Mouse (Mus musculus) stomach, embryonic 15.5 days (tissue): Measurements from ENCODE around the gene Raly. TPM values are rescaled to one million over a fixed set of nuclear protein-coding genes. Genes with fewer than 3 reads are reported as not detected.

ENCODE experiments used
- ATAC-seq: fragments of 200-750 bp; cut with Nextera tagmentation; 2 replicates; pipeline ENCODE4 v1.8.0; 2017; ENCODE audit warnings: low read depth, moderate number of reproducible peaks, moderate TSS enrichment; ENCODE audit not compliant: insufficient read depth, low FRiP score
- H3K27ac ChIP-seq: fragments of 300-500 bp; sonication (generic); 2 replicates; pipeline ENCODE4 v1.5.1; 2015; ENCODE audit warnings: mild to moderate bottlenecking, inconsistent platforms
- H3K27me3 ChIP-seq: fragments of 300-500 bp; sonication (generic); replicated peaks from 2 replicates; pipeline ENCODE4 v1.6.1; 2015; ENCODE audit warnings: inconsistent platforms
- H3K36me3 ChIP-seq: fragments of 300-500 bp; sonication (generic); 2 replicates; pipeline ENCODE4 v1.6.1; 2015; ENCODE audit warnings: inconsistent platforms
- H3K4me1 ChIP-seq: fragments of 300-500 bp; sonication (generic); 2 replicates; pipeline ENCODE4 v1.6.1; 2015; ENCODE audit warnings: inconsistent platforms
- H3K4me2 ChIP-seq: fragments of 300-500 bp; sonication (generic); 2 replicates; pipeline ENCODE4 v1.6.1; 2015; ENCODE audit warnings: mild to moderate bottlenecking, inconsistent platforms
- H3K4me3 ChIP-seq: fragments of 300-500 bp; sonication (generic); replicated peaks from 2 replicates; pipeline ENCODE4 v1.5.1; 2015; ENCODE audit warnings: inconsistent platforms
- H3K9ac ChIP-seq: fragments of 300-500 bp; sonication (generic); 2 replicates; pipeline ENCODE4 v1.6.1; 2015; ENCODE audit warnings: inconsistent platforms
- H3K9me3 ChIP-seq: fragments of 300-500 bp; sonication (generic); 2 replicates; pipeline ENCODE4 v1.6.1; 2016; ENCODE audit warnings: inconsistent platforms
- WGBS: fragments of 180-500 bp; shearing (Covaris S2); methylation state at CpG from one replicate; pipeline ENCODE4 v1.1.7; 2015; 5-methylcytosine and 5-hydroxymethylcytosine counted together
- polyA plus RNA-seq: library from polyadenylated mRNA; unstranded; fragments of >200 nt; fragmentation: Nextera tagmentation; extraction: Ambion mirVana; gene quantifications from 2 replicates; pipeline ENCODE4 v1.2.1, GENCODE M21; 2015

The Raly gene
- polyA plus RNA-seq, 1 experiment from 2014 or later: 36.7 TPM

DNA sequence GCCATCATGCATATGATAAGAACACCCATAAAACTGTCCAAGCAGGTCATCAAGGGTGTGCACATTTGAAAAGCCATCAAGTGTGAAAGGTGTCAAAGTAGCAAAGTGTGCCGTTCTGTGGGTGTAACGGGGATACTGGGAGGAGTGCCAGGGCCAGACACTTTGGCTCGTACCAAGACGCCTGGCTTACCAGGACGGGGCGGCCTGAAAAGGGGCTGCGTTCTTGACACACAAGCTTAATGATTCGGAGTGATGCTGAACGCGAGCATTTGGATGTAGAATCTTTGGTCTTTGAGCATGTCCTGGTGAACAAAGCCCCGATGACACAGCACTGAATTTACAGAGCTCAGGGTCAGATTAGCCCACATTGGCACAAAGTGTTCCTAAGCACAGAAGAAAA, 4.1 kb upstream of the Raly start:
- H3K4me2 ChIP-seq: no peak overlapping the region
- H3K36me3 ChIP-seq: no peaks in the 10 kb centered on the region
- H3K27ac ChIP-seq: no peak overlapping the region
- H3K9ac ChIP-seq: no peak overlapping the region
- no peak for ATAC-seq
- H3K9me3 ChIP-seq: no peaks in the 10 kb centered on the region
- no peaks in the 10 kb centered on the region for H3K27me3 ChIP-seq
- 82% methylated on average over 11 of the region's 11 CpGs for WGBS
- peaks cover 4% of the 10 kb centered on the region for H3K4me1 ChIP-seq
- H3K4me3 ChIP-seq: no peak overlapping the region

DNA sequence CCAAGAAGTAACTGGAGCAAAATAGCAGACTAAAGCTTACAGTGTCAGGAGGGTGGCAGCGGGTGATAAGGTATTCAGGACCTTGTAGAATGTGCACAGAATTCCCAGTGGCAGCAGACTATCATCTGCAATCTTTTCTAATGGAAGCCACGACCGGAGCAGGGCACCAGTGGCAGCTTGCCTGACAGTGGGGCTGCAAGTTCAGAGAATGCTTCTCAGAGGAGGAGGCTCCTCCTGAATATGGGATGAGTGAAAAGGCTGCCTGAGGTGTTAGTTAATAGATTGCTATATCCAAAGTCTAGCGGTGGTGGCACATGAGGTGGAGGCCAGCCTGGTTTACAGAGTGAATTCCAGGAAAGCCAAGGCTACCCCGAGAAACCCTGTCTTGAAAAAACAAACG, 1.5 kb upstream of the Raly start:
- 59% methylated on average over 6 of the region's 6 CpGs for WGBS
- Histone ChIP-seq H3K27ac (no peak overlapping the region), H3K27me3 (no peaks in the 10 kb centered on the region), H3K9ac (no peak overlapping the region), H3K4me1 (peaks cover 21% of the 10 kb centered on the region), H3K4me3 (no peak overlapping the region), H3K4me2 (no peak overlapping the region), H3K36me3 (no peaks in the 10 kb centered on the region), H3K9me3 (no peaks in the 10 kb centered on the region)
- no peak for ATAC-seq

DNA sequence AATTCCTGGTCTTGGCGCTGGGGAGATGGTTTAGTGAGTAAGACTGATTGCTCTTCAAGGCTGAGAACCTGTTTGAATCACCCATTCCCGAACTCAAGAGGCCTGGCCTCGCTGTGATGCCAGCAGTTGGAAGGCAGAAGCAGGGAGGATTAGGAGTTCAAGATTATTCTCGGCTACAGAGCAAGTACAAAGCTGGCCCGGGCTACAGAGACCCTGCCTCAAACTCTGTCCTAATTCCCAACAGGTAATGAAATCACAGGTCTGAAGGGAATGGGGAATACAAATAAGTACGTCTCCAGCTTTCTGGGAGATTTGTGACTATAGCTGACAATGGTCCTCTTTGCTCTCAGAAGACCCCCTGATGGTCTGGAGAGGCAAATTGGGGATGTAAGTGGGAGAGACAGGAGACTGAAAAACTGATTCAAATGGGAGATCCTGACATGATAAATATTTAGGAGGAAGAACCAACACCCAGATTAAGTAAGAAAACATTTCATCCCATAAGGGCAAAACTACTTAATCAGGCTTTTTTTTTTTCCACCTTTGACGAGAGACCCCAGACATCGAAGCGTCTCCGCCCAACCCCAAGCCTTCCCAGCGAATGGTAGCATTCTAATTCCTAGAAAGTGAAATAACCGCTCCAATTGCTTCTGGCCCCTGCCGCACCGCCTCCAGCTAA, 780 bp upstream of the Raly start:
- Histone ChIP-seq H3K27ac (peak overlapping the region; percentile 51), H3K4me1 (peaks cover 28% of the 10 kb centered on the region), H3K4me2 (peak overlapping the region; percentile 56), H3K9me3 (no peaks in the 10 kb centered on the region), H3K4me3 (peak overlapping the region; percentile 99), H3K36me3 (no peaks in the 10 kb centered on the region), H3K9ac (no peak overlapping the region), H3K27me3 (no peaks in the 10 kb centered on the region)
- WGBS: 6% methylated on average over 14 of the region's 14 CpGs
- no peak for ATAC-seq

DNA sequence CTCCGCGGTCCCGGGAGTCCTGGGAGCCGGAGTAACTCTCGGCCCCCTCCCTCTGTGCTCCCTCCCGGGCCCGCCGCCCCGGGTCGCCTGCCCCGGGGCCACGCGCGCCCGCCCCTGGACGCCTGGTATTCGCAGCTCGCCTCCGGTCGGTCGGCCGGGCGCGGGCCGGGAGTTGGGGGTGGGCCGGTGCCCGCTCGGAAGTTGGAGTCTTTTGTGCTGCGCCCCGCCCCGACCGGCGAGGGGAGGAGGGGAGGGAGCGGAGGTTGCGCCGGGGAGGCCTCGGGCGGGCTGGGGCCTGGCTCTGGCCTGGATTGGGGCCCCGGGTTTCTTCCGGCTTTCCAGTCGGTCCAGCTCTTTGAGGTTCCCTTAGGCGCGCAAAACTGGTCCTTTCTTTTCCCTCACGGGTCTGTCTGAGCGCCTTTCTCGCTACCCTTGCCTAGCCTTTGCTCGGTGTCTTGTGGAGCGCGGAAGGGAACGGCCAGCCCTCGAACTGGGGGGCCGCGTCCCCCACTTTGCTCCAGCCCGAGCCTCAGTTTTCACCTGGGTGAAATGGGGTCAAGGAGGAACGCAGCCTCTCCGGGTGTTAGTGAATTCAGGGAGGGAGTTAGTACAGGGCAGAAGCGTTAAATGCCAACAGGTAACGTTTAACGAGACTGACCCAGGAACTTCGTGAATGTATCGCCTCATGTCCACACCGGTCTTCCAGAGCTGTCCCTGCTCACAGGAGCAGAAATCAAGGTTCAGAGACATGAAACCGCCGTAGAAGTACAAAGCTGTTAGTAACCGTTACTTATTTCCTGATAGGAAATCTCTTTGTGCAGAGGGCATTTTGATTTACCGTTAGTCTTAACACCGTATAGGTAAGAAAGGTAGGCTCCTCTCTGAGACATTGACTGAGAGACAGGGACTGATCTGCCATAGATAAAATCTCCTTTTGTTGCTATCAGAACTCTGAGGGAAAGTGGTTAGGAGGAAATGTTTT, 1.1 kb downstream of the Raly start:
- under 1% methylated on average over 66 of the region's 67 CpGs for WGBS

DNA sequence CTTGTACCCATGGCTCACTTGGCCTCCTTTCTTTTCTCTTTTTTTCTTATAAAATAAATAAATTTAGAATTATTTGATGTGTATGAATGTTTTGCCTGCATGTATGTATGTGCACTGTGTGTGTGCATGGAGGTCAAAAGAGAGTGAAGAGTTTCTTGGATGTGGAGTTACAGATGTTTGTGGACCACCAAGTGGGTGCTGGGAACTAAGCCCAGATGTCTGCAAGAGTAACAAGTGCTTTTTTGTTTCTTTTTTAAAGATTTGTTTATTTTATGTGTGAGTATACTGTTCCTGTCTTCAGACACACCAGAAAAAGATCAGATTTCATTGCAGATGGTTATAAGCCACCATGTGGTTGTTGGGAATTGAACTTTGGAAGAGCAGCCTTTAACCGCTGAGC, 12.5 kb downstream of the Raly start:
- H3K27me3 ChIP-seq: no peaks in the 10 kb centered on the region
- H3K9ac ChIP-seq: no peak overlapping the region
- no peaks in the 10 kb centered on the region for H3K36me3 ChIP-seq
- H3K4me3 ChIP-seq: no peak overlapping the region
- 81% methylated on average over 1 of the region's 1 CpGs for WGBS
- ATAC-seq: no peak
- H3K4me1 ChIP-seq: peaks cover 13% of the 10 kb centered on the region
- no peaks in the 10 kb centered on the region for H3K9me3 ChIP-seq
- H3K4me2 ChIP-seq: no peak overlapping the region
- H3K27ac ChIP-seq: no peak overlapping the region

More for the DNA sequence above, 1.1 kb downstream of the Raly start:
- no peaks in the 10 kb centered on the region for H3K9me3 ChIP-seq
- no peaks in the 10 kb centered on the region for H3K27me3 ChIP-seq
- peaks cover 30% of the 10 kb centered on the region for H3K4me1 ChIP-seq
- ATAC-seq: peak; percentile 54
- peak overlapping the region; percentile 75 for H3K4me2 ChIP-seq
- H3K9ac ChIP-seq: peak overlapping the region; percentile 97
- H3K36me3 ChIP-seq: no peaks in the 10 kb centered on the region
- H3K4me3 ChIP-seq: peak overlapping the region; percentile 99
- H3K27ac ChIP-seq: peak overlapping the region; percentile 99

DNA sequence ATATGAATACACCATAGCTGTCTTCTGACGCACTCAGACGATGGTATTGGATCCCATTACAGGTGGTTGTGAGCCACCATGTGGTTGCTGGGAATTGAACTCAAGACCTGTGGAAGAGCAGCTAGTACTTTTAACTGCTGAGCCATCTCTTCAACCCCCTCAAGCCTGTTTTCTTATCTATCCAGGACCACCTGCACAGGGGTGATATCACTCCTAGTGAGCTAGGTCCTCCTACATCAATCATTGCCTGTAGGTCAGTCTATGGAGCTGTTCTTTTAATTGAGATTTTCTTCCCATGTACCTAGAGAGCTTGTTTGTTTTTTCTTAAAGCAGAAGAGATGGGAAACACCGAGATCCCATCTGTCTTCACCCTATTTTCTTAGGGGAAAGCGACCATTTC, 12.9 kb downstream of the Raly start:
- Histone ChIP-seq H3K9ac (no peak overlapping the region), H3K4me3 (no peak overlapping the region), H3K27ac (no peak overlapping the region), H3K4me2 (no peak overlapping the region), H3K27me3 (no peaks in the 10 kb centered on the region), H3K36me3 (no peaks in the 10 kb centered on the region), H3K9me3 (no peaks in the 10 kb centered on the region), H3K4me1 (peaks cover 13% of the 10 kb centered on the region)
- 51% methylated on average over 4 of the region's 4 CpGs for WGBS
- ATAC-seq: no peak

DNA sequence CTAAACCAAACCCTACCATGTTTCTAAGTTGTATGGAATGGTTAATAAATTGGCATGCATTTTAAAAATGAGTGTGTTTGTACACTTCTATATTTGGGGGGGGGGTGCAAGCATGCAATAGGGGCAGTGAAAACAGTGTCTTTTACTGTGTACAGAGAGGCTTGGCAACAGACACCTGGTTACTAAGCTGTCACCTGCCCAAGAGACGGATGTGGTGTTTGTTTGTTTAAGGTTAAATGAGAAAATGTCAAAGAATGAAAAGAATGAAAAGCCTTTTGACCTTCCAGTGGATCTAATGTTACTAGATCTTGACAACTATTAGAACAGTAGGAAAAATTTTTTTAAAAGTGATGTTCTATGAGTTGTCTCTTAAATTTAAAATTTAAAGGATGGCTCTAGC, 16.8 kb downstream of the Raly start:
- WGBS: 53% methylated on average over 1 of the region's 1 CpGs
- no peak overlapping the region for H3K4me2 ChIP-seq

DNA sequence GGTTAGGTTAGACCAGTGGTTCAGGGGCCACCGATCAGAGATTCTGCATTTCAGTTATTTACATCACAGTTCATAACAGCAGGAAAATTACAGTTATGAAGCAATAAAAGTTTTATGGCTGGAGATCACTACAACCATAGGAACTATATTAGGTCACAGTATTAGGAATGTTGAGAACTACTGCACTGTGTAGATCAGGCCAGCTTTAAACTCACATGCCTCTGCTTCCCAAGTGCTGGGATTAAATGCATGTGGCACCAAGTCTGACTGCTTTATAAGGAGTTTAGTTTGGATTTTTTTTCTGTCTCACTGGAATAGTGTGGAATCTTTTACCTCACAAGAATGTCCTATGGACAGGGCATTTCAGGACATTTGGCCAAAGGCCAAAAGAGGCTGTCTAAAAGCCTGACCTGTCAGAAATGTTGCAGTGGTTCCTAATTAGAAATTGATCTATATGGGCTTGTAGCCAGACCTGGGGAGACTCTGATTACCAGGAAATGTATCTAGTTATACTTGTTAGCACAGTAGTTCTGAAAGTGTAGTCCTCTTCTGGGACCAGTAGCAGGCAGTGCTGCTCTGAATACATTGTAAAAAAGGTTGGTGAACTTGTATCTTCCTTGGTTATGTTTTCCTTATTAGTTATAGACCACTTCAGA, 18.3 kb downstream of the Raly start:
- 74% methylated on average over 1 of the region's 1 CpGs for WGBS
- Histone ChIP-seq H3K27me3 (no peaks in the 10 kb centered on the region), H3K27ac (no peak overlapping the region), H3K4me3 (no peak overlapping the region), H3K9ac (no peak overlapping the region), H3K4me1 (peaks cover 6% of the 10 kb centered on the region), H3K4me2 (no peak overlapping the region), H3K36me3 (no peaks in the 10 kb centered on the region), H3K9me3 (no peaks in the 10 kb centered on the region)
- ATAC-seq: no peak; the same call in 1 of the 2 replicates

More for the DNA sequence above, 16.8 kb downstream of the Raly start:
- H3K4me1 ChIP-seq: peaks cover 13% of the 10 kb centered on the region
- no peaks in the 10 kb centered on the region for H3K9me3 ChIP-seq
- no peak for ATAC-seq
- H3K27me3 ChIP-seq: no peaks in the 10 kb centered on the region
- no peak overlapping the region for H3K4me3 ChIP-seq
- H3K36me3 ChIP-seq: no peaks in the 10 kb centered on the region
- no peak overlapping the region for H3K27ac ChIP-seq
- no peak overlapping the region for H3K9ac ChIP-seq

DNA sequence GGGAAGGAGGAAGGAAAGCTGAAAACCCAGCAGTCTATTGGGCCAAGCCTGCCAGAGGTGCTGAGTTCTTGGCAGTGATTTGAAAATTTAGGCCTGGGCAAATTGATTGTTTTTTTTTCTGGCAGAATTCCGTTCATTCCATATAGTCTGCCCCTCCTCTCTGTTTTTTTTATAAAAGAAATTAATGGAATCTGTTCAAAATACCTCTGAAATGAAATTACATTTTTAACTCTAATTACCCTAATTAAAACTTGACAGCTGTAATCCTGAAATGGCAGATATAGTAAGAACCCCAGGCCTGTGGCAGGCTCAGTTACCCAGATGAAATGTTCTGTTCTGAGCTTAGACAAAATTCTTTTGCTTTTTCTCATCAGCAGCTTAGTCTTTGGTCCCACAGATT, 19.9 kb downstream of the Raly start:
- no peaks in the 10 kb centered on the region for H3K36me3 ChIP-seq
- no peak overlapping the region for H3K4me3 ChIP-seq
- H3K4me1 ChIP-seq: peaks cover 6% of the 10 kb centered on the region
- no peak overlapping the region for H3K4me2 ChIP-seq
- 38% methylated on average over 1 of the region's 1 CpGs for WGBS
- no peak for ATAC-seq
- H3K9me3 ChIP-seq: no peaks in the 10 kb centered on the region
- no peak overlapping the region for H3K27ac ChIP-seq
- no peak overlapping the region for H3K9ac ChIP-seq
- no peaks in the 10 kb centered on the region for H3K27me3 ChIP-seq

DNA sequence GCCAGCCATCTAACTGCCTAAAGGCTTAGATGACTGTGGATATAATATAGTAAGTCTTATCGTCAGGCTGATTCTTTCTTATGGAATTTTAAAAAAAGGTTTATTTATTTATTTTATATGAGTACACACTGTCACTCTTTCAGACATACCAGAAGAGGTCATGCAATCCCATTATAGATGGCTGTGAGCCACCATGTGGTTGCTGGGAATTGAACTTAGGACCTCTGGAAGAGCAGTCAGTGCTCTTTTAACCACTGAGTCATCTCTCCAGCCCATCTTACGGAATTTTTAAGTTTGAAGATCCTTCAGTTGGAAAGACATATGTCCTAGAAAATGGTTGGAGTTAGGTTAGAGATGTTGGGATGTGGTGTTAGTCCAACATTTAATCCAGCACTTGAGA, 22.5 kb downstream of the Raly start:
- Histone ChIP-seq H3K27ac (no peak overlapping the region), H3K4me3 (no peak overlapping the region), H3K9ac (no peak overlapping the region), H3K27me3 (no peaks in the 10 kb centered on the region), H3K36me3 (no peaks in the 10 kb centered on the region), H3K9me3 (no peaks in the 10 kb centered on the region), H3K4me2 (no peak overlapping the region), H3K4me1 (peaks cover 7% of the 10 kb centered on the region)
- ATAC-seq: no peak
- 82% methylated on average over 2 of the region's 2 CpGs for WGBS

DNA sequence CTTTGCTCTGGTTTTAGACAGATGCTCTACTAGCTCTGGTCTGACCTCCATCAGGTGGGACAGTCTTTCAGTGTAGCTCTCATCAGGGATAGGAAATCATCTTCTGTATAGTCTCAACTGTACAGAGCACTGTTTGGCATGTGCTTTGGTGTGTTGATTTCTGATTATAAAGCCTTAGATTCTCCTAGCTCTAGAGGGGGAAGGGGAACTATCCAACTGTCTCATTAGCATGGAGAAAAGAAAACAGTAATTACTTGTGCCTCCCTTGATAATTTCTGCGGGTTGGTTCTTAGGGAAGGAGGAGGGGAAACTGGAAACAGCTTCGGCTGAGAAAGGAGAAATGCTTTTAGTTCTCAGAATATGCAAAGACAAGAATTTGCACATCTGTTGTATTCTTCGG, 26.2 kb downstream of the Raly start:
- Histone ChIP-seq H3K4me1 (peaks cover 7% of the 10 kb centered on the region), H3K27ac (no peak overlapping the region), H3K9ac (no peak overlapping the region), H3K4me3 (no peak overlapping the region), H3K36me3 (no peaks in the 10 kb centered on the region), H3K4me2 (no peak overlapping the region), H3K27me3 (no peaks in the 10 kb centered on the region), H3K9me3 (no peaks in the 10 kb centered on the region)
- no peak for ATAC-seq
- WGBS: 50% methylated on average over 3 of the region's 3 CpGs

DNA sequence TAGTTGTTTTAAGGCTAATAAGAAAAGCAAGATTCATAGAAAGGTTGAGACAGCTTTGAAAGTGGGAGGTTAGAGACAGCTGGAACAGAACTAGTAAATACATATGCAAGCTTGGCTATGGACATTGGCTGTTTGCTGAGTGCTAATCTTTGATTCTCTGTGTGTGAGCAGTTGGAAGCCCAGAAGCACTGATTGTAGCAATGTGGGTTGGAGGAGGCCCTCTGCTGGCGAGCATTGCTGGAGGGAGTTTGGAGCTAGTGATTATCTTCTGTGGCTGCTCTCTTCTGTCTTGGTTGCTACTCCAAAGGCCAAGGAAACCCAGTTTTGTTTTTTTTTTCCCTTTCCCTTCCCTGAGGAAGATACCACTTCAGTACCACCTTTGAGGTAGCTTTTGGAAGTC, 26.9 kb downstream of the Raly start:
- H3K9ac ChIP-seq: no peak overlapping the region
- no peaks in the 10 kb centered on the region for H3K27me3 ChIP-seq
- peaks cover 7% of the 10 kb centered on the region for H3K4me1 ChIP-seq
- 28% methylated on average over 1 of the region's 1 CpGs for WGBS
- no peak for ATAC-seq
- no peaks in the 10 kb centered on the region for H3K36me3 ChIP-seq
- H3K4me3 ChIP-seq: no peak overlapping the region
- H3K27ac ChIP-seq: no peak overlapping the region
- no peak overlapping the region for H3K4me2 ChIP-seq
- no peaks in the 10 kb centered on the region for H3K9me3 ChIP-seq
